Comparison of ENCODE assay signal across 9 mouse cellular contexts in the genomic region with DNA sequence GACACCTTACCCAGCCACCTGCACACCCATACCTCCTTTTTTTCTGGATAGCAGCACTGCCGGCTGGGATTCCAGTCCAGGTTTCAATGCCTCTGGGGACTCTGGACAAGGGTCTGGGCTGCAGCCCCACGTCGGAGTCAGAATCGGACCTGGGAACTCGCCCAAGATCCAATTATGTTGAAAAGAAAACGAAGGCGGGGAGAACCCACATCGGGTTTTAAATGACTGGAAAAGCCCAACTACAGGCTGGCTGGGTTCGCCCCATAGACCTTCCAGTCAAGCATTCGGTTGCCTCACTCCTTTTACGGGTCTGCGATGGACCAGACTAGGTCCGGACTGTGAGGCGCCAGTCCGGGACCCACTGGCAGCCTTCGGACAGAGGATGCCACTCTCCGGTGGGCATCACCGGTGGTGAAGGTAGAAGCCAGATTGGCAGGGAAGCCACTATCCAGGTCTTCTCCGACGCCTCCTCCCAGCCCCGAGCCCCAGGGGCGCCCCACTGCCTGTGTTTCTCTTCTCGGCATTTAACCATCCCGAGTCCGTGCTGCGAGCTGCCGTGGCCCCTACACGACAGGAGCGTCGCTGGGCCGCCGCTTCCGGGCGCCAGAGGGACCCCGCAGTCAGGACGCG. TPM values are rescaled to one million over a fixed set of nuclear protein-coding genes. Genes with fewer than 3 reads are reported as not detected.
DNase-seq lines count a peak whose midpoint lies in the region; ATAC-seq lines count a peak whose summit lies in the region.
"Had no signal": no experiment of that assay in that cellular context is flagged by ENCODE, and none has a peak within 500 bp of the region (broad histone marks: within the 10 kb centered on the region; RNA-seq: fewer than 3 reads in every experiment).

No protein-coding gene starts in this region.

- peak overlapping the region; percentile 68 for H3K4me3 ChIP-seq in hindbrain, embryonic 16.5 days (ENCODE audit: low read length)

- H3K27me3 ChIP-seq in hindbrain, embryonic 16.5 days (replicated peaks; ENCODE audit: control insufficient read depth, insufficient read depth, low read length): 0 out of 2 replicates have a peak, but pooled peaks cover 4% of the 10 kb centered on the region

- ATAC-seq in hindbrain, embryonic 16.5 days: no peak

- intact Hi-C loops in gastrocnemius, postnatal 14 days (cut with DNase I; ENCODE audit: low total_unique reads): no loop called here

- no peaks in the 10 kb centered on the region for H3K36me3 ChIP-seq in hindbrain, embryonic 16.5 days (ENCODE audit: control insufficient read depth, insufficient read depth, low read length)
- H3K36me3 ChIP-seq: G1E had no signal

- peak overlapping the region; percentile 70; the same call in 1 of the 2 replicates for H3K27ac ChIP-seq in hindbrain, embryonic 16.5 days (ENCODE audit: low read depth, low read length)

- H3K4me2 ChIP-seq in hindbrain, embryonic 16.5 days (ENCODE audit: low read length): peak overlapping the region; percentile 96

- under 1% methylated on average over 32 of the region's 37 CpGs for WGBS in hindbrain, embryonic 16.5 days

- DNase-seq in gastrocnemius, postnatal 10 days: peak; percentile 15
- DNase-seq in gastrocnemius, postnatal 14 days: no peak
- peak; percentile 12 for DNase-seq in thymus, postnatal 25 days
- no peak for DNase-seq in thymus, adult 18-20 months
- peak; percentile 52 for DNase-seq in neural tube, embryonic 10.5 days (ENCODE audit: extremely low spot score, low spot score)
- DNase-seq in testis, postnatal 14 days (ENCODE audit: low spot score): no peak
- DNase-seq in left cerebral cortex, adult 18-20 months (ENCODE audit: low spot score in 2 of 2): no peak

- H3K9me3 ChIP-seq in hindbrain, embryonic 16.5 days (ENCODE audit: control insufficient read depth, low read length): no peaks in the 10 kb centered on the region

- H3K9ac ChIP-seq in hindbrain, embryonic 16.5 days (ENCODE audit: low read depth, low read length): peak overlapping the region; percentile 86

- H3K4me1 ChIP-seq in hindbrain, embryonic 16.5 days (ENCODE audit: control insufficient read depth, insufficient read depth, low read depth, low read length): peaks cover 55% of the 10 kb centered on the region

RNA-seq across cellular contexts. Expression of gene Nptx1, which starts 1.3 kb away (rescaled TPM):
- under 1 TPM; 0.50 to 0.66 TPM for total RNA-seq in gastrocnemius, postnatal 10 days (2021)
- under 1 TPM; 0.35 to 0.40 TPM for total RNA-seq in gastrocnemius, postnatal 14 days (2021)
- 15.6 and 22.4 TPM in 2 replicates for polyA plus RNA-seq in hindbrain, embryonic 16.5 days (2015; fragmentation: Nextera tagmentation; extraction: Ambion mirVana)
- total RNA-seq in left cerebral cortex, adult 18-20 months (2021): 100 to 1,000 TPM; 226 to 265 TPM
- polyA plus RNA-seq: G1E had no signal

RNA-seq across cellular contexts. Expression of gene Rptor, which starts 53.8 kb away (rescaled TPM):
- 10 to 100 TPM; 30.6 to 34.8 TPM for total RNA-seq in gastrocnemius, postnatal 10 days (2021)
- 10 to 100 TPM; 25.7 to 26.9 TPM for total RNA-seq in gastrocnemius, postnatal 14 days (2021)
- 8.5 and 10.1 TPM in 2 replicates for polyA plus RNA-seq in hindbrain, embryonic 16.5 days (2015; fragmentation: Nextera tagmentation; extraction: Ambion mirVana)
- total RNA-seq in left cerebral cortex, adult 18-20 months (2021): 10 to 100 TPM; 63.1 to 64.1 TPM

RNA-seq across cellular contexts. Expression of gene Endov, which starts 57.7 kb away (rescaled TPM):
- 10 to 100 TPM in 1 of 2 experiments, 1 to 10 TPM in 1; 9.7 to 12.9 TPM for total RNA-seq in gastrocnemius, postnatal 10 days (2021)
- 1 to 10 TPM; 7.3 to 8.7 TPM for total RNA-seq in gastrocnemius, postnatal 14 days (2021)
- 15.1 and 17.1 TPM in 2 replicates for polyA plus RNA-seq in hindbrain, embryonic 16.5 days (2015; fragmentation: Nextera tagmentation; extraction: Ambion mirVana)
- total RNA-seq in left cerebral cortex, adult 18-20 months (2021): 10 to 100 TPM; 32.2 to 35.1 TPM

Comparison
In these comparisons a context has a peak if more than half of its experiments do, and no peak if none do; other contexts are left out.
1. DNase-seq: peak in gastrocnemius, postnatal 10 days (single experiment), thymus, postnatal 25 days (single experiment) and neural tube, embryonic 10.5 days (single experiment); none in gastrocnemius, postnatal 14 days (single experiment), thymus, adult 18-20 months (0 of 2), testis, postnatal 14 days (single experiment) and left cerebral cortex, adult 18-20 months (0 of 2).
2. RNA of gene Nptx1, which starts 1.3 kb away (total RNA-seq): 226 to 265 TPM in left cerebral cortex, adult 18-20 months; 0.50 to 0.66 TPM in gastrocnemius, postnatal 10 days and 0.35 to 0.40 TPM in gastrocnemius, postnatal 14 days; every median in the first group is over 100 times any median in the second.